Mouse (Mus musculus) B cell, adult 67 days (primary cell): ENCODE measurements around the gene Gm13698. TPM values are rescaled to one million over a fixed set of nuclear protein-coding genes. Genes with fewer than 3 reads are reported as not detected.

Experiments
- total RNA-seq, 2 experiments: library from RNA; stranded (reverse); gene quantifications; 4 replicates each; pipeline ENCODE4 v1.2.4; 2023

The Gm13698 gene
- total RNA-seq, result 1 to 10 TPM; 3.4 to 4.0 TPM

GRCm38 (mm10) chr2:83955393-83955792, at the start of gene Gm13698:
Gene Gm13698, plus strand, starts transcription at chr2:83955693.

GRCm38 (mm10) chr2:83940931-83941361, 14.5 kb upstream of the Gm13698 start, which contains the start of gene Zswim2:
Gene Zswim2, minus strand, starts transcription at chr2:83941228.

GRCm38 (mm10) chr2:83961203-83961602, 5.7 kb downstream of the Gm13698 start, which contains the start of gene Gm13693:
Gene Gm13693, plus strand, starts transcription at chr2:83961503.

GRCm38 (mm10) chr2:83967013-83967412, 11.5 kb downstream of the Gm13698 start, which contains the start of gene Gm13695:
Gene Gm13695, plus strand, starts transcription at chr2:83967313.

GRCm38 (mm10) chr2:83972823-83973222, 17.3 kb downstream of the Gm13698 start, which contains the start of gene Gm13696:
Gene Gm13696, plus strand, starts transcription at chr2:83973123.

GRCm38 (mm10) chr2:83978633-83979032, 23.1 kb downstream of the Gm13698 start, which contains the start of gene Gm13694:
Gene Gm13694, plus strand, starts transcription at chr2:83978933.

GRCm38 (mm10) chr2:83984443-83984842, 28.9 kb downstream of the Gm13698 start, which contains the start of gene Gm13697:
Gene Gm13697, plus strand, starts transcription at chr2:83984743.

GRCm38 (mm10) chr2:83990253-83990652, 34.8 kb downstream of the Gm13698 start, which contains the start of gene Gm13691:
Gene Gm13691, plus strand, starts transcription at chr2:83990553.

Other genes starting within 250 kb of the Gm13698 start
- gene Itgav, start 231.3 kb upstream of the Gm13698 start, total RNA-seq, result 10 to 100 TPM; 56.0 to 63.1 TPM
- gene Fam171b, start 143.1 kb upstream of the Gm13698 start, total RNA-seq, result under 1 TPM; 0.09 to 0.17 TPM
- not detected for gene Zswim2, start 14.5 kb upstream of the Gm13698 start, total RNA-seq
- 1 to 10 TPM; 3.4 to 4.0 TPM for gene Gm13693, start 5.8 kb downstream of the Gm13698 start, total RNA-seq
- gene Gm13695, start 11.6 kb downstream of the Gm13698 start, total RNA-seq, result not detected
- 1 to 10 TPM; 3.4 to 4.0 TPM for gene Gm13696, start 17.4 kb downstream of the Gm13698 start, total RNA-seq
- gene Gm13694, start 23.2 kb downstream of the Gm13698 start, total RNA-seq, result 1 to 10 TPM; 3.4 to 4.0 TPM
- gene Gm13697, start 29.1 kb downstream of the Gm13698 start, total RNA-seq, result 1 to 10 TPM; 3.4 to 4.0 TPM
- 1 to 10 TPM; 3.4 to 4.0 TPM for gene Gm13691, start 34.9 kb downstream of the Gm13698 start, total RNA-seq